Mouse (Mus musculus) cerebellum, adult 9-10 months (tissue): ENCODE results near the gene Wwc2.

Source experiments
- DNase-seq: peaks from one replicate; pipeline ENCODE4 v3.0.0; 2022

The Wwc2 gene

GRCm38 (mm10) chr8:47892419-47892818 is 98.3 kb downstream of the Wwc2 start:
- DNase-seq = no peak

DNA sequence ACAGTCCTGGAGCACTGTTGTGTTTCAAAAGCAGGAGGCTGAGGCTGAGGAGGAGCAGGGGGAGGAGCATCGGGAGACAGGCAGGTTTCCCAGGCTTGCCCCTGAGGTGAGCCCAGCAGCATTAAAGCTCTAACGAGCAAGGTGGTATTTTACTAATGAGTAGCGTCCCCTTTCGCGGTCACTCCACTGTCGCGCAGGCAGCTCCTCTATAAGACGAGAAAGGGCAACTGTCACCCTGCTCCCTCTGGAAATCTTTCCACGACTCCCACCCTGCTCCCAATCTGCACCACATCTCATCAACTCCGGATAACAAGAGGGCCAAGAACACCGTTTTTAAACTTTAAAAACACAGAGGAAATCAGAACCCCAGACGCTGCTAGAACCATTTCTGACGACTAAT is 99.1 kb downstream of the Wwc2 start:
- no peak for DNase-seq

- DNase-seq = no peak
Observed at GRCm38 (mm10) chr8:47890814-47891210, 99.9 kb downstream of the Wwc2 start.

- DNase-seq = no peak
Observed at GRCm38 (mm10) chr8:47889936-47890813, 100.5 kb downstream of the Wwc2 start.

- no peak for DNase-seq
Observed at GRCm38 (mm10) chr8:47888841-47889570, 101.7 kb downstream of the Wwc2 start.

DNA sequence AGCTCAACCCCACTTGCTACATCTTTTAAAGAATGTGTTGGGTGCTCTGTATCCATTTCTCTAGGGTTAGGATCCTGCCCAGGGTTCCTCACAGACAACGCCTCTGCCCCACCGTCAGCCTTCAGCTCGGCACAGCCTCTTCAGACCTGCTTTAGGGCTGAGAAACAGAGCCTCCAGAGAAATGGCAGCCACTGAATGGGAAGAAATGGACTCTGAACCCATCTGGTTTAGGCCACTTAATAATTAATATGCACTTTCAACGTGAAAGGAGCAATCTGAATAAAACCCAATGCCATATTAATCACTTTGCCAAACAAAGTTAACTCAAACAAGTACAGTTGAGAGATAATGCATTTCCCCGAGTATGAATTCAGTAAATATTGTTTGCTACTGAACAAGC is 106.4 kb downstream of the Wwc2 start:
- DNase-seq = no peak

DNA sequence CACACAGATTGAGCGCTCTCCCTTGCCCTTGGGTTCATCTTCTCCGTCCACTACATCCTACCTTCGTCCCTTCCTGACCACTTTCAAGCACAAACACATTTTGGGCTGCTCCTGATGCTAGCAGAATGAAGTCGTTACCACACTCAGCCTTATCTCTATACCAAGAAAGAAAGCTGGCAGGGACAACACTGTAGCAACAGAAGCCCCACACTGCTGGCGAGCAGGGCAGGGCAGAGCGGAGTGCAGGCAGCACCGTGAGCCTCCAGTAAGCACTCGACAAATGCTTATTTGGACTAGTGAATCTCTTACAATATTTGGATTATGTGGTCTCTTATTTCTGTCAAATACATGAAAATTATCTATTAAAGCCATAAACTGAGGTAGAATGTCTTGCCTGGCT is 107.0 kb downstream of the Wwc2 start:
- no peak for DNase-seq

GRCm38 (mm10) chr8:47878516-47878915 is 112.2 kb downstream of the Wwc2 start:
- DNase-seq = no peak

GRCm38 (mm10) chr8:47875865-47876264 is 114.9 kb downstream of the Wwc2 start:
- no peak for DNase-seq

DNA sequence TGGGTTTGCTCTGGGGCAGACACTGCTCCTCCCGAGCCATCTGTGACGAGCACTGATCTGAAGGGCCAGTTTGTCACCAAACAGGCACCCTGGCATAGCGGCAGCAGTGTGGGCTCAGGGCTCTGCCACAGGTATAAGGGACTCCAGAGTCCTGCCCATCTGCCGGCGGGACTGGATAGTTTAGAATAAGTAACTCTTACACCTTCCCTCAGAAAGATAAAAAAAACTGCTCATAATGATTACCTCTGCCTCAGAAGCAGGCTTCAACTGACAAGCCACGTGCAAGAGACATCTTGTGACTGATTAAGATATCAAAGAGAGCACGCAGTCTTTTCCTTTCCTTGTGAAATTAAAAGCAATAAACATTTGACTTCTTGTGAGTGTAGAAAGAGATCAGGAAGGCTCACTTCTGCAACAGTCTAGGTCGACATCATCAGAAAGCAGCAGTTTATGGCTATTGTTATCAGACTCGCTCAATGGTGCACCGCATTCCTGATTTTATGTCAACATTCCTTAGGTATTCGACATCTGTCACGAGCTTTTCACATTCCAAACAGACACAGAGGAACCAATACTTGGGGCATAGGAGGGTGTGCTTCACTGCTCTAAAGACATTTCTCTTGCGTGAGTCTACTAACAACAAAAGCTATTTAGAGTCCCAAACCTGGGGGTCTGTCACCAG is 116.1 kb downstream of the Wwc2 start:
- DNase-seq = no peak

GRCm38 (mm10) chr8:47872361-47873107 is 118.2 kb downstream of the Wwc2 start:
- peak; percentile 7 for DNase-seq

GRCm38 (mm10) chr8:47867067-47867466 is 123.7 kb downstream of the Wwc2 start:
- DNase-seq = peak; percentile 58

GRCm38 (mm10) chr8:47866568-47866967 is 124.2 kb downstream of the Wwc2 start:
- no peak for DNase-seq

DNA sequence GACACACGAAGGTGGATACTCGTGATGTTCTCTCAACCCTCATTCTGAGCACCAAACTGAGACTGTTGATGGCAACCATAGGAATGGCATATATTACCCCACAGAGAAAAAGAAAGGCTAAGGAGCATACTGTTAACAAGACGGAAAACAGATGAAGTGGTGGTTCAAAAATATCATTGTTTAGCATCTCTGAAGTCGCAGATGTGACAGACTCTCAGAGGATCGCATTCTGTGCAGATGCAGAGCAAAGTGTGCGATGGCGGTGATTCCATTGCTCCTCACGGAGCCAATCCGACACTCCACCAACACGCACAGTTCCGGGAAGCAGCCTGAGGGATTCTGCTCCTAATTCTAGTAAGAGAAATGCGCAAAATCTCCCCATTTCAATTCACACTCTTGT is 131.5 kb downstream of the Wwc2 start:
- no peak for DNase-seq

DNA sequence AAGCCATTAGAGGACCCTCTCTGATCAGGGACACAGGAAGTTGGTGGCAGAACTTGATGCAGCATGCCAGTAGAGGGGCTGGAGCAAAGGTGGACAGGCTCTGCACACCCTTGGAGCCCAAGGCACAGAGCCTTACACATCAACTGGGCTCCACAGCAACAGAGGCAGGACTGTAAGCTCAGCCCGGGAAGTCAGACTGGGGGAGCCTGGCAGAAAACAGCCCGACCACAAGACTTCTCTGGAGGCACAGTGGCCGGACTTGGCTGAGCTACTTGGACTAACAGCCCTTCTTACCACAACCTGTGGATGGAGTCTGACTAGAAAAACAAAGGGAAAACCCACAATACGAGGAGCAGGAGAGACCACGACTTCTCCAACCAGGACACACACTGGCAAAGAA is 137.4 kb downstream of the Wwc2 start:
- no peak for DNase-seq

DNA sequence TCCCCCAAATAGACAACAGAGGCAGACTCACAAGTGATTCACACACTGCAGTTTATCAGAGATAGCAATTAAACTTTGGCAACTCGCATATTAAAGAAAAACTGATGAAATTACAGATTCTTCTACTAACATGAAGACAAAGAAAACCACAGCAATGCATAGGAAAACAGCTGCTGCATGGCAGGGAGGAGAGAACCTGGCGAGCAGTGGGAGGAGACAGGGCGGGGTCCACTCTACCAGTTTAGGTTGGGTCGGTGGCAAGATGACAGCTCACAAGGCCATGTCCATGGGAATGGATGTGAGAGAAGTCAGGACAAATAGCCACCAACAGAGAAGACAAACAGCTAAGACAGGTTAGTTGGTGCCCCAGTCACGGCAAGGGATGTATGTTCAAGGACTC is 138.0 kb downstream of the Wwc2 start:
- no peak for DNase-seq

- no peak for DNase-seq
Observed at GRCm38 (mm10) chr8:47851824-47852502, 138.8 kb downstream of the Wwc2 start.

DNA sequence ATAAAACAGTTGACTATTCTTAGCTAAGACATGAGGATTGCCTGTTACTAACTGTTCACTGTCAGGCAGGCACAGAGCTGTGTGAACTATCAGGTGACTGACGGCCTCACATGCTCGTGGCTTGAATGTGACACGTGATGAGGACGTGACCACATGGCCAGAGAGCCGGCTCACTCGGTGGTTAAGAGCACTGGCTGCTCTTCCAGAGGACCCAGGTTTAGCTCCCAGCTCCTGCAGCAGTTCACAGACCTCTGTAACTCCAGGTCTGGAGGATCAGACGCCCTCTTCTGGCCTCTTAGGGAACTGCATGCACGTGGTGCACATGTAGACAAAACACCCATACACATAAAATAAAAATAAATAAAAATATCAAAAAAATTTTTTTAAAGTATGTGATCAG is 140.9 kb downstream of the Wwc2 start:
- DNase-seq = no peak

GRCm38 (mm10) chr8:47847931-47848330 is 142.8 kb downstream of the Wwc2 start:
- no peak for DNase-seq

DNA sequence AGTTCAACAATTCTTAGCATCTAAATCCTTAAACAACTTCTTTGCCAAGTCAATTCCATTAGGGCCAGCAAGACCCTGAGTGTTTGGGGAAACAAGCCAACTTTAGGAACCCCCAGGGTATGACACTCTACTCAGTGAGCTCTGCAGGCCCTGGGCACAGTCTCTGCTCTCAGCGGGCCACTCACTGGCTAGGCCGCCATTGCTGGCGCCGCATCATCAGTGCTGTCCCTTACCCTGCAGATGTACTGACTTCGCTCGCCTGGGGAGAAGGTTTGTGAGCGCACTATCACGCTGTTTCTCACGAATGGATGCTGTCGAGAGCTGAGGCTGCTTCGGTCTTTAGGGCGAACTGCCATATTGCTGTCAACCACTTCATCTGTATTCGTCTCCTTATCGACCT is 143.6 kb downstream of the Wwc2 start:
- no peak for DNase-seq

DNA sequence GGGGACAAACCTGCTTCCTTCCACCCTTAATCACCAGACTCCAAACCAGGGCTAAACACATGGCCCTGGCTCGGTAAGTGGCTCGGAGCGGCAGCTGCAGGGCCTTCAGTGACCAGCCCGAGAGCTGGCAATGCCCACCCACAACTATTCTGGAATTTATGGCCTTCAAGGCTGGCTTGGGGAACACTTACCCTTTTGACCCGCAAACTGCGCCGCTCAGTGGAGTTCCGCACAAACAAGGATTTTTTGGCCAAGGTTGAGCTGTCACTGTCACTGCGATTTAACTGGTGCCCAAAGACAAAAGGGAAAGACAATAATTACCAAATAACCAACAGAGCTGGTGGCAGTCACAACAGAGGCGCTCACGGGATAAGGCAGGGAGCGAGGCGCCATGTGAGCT is 144.8 kb downstream of the Wwc2 start:
- DNase-seq = no peak

DNA sequence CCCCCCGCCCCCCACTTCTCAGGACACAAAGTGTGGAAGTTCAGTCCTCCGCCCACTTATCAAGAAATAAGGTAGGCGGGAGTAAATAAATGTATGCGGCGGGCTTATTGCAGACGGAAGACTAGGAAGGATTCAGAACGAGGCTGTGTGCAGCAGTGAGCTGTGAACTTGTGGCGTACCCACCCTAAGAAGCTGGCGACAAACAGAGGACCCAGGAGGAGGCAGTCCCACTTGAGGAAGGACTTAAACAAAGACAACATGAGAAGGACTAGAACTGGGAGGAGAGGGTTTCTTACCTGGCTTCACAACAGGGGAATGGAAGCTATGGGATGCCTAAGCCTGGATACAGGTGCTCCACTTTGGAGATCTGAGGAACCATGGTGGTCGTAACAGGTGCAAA is 147.1 kb downstream of the Wwc2 start:
- no peak for DNase-seq
